Mouse (Mus musculus): ENCODE results near the gene Pacs1. TPM values are rescaled to one million over a fixed set of nuclear protein-coding genes. Genes with fewer than 3 reads are reported as not detected.

The Pacs1 gene
- polyA plus RNA-seq (2015; fragmentation: Nextera tagmentation; extraction: Ambion mirVana): 14.2 and 14.8 TPM in 2 replicates

DNA sequence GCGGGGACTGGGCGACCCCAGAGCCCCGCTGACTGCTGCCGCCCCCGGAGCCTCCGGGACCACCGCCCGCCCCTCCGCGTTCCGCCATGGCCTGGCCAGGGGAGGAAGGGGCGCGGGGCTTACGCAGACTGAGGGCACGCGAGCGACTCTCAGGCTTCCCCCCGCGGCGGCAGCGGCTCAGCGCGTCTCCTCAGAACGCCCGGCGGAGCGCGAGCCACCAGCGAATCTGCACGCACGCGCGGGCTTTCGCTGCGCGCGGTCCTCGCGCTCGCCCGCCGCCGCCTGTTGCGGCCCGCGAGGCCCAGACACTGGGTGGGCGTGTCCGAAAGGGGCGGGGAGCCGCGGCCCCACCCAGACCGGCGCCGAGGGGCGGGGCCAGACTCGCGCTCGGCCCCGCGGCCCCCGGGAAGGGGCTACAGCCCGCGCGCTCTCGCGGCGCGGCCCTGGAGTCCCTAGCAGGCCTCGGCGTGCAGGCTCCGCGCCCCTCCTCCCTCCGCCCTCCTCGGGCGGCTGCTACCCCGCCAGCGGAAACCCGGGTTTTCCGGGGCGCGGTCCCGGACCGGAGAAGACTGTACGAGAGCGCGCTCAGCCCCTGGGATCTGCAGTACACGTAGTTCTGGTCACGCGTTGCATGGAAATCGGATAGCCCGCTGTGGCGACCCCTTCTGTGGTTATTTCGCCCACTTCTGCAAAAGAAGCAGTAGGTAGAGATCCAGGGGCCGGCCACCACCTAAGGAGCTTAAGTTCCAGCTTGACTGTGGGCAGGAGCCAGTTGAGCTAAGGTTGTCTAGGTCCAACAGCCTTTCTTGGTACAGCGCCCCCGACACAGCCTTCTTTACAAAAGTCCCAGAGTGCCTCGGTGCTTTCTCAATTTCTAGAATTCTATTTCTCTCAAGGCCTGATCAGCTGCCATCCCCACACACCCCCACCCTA, at the start of gene Pacs1:
Gene Pacs1, minus strand, starts transcription at position 319 of the 933 bp plus-strand sequence.
- H3K4me1 ChIP-seq (replicated peaks; ENCODE audit: insufficient read depth, low read length): 0 out of 2 replicates have a peak, but pooled peaks cover 8% of the 10 kb centered on the region
- no peak; the same call in none of the 2 replicates for TF ChIP-seq CTCF (IDR thresholded peaks at IDR 0.05; ENCODE audit: low read depth)
- peak within 1 kb of the TSS; percentile 96 for H3K4me3 ChIP-seq (replicated peaks; ENCODE audit: low read depth, low read length)
- peak within 1 kb of the TSS; percentile 83 for H3K9ac ChIP-seq (ENCODE audit: low read depth, low read length)
- peaks cover 18% of the 10 kb centered on the region; the same call in 1 of the 2 replicates for H3K36me3 ChIP-seq (ENCODE audit: insufficient read depth, low read length)
- peak; percentile 93 for ATAC-seq (replicated peaks; ENCODE audit: low FRiP score, low read depth)
- H3K27ac ChIP-seq: peak within 1 kb of the TSS; percentile 91
- peak; percentile 92 for DNase-seq (ENCODE audit: low spot score)
- H3K4me2 ChIP-seq (ENCODE audit: low read length): peak within 1 kb of the TSS; percentile 93
- H3K9me3 ChIP-seq (replicated peaks; ENCODE audit: low read length): no peaks in the 10 kb centered on the region
- under 1% methylated on average over 69 of the region's 97 CpGs for WGBS
- H3K27me3 ChIP-seq (ENCODE audit: insufficient read depth, low read length): no peaks in the 10 kb centered on the region

DNA sequence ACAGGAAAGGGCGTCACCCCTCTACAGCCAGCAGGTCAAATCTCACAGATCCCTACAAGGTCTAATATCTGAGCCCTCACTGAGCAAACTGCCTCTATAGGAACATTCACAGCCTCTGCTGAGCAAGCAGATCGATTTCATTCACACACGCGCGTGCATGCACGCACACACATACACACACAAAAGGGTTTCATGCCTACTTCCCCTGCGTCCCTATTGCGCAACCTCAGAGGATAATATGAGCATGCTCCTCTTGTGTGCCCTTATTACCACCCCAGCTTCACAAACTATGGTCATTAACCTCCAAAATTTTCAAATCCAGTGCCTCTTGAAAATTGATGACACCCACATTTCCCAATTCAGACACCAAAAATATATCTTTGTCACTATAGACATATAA, 40.3 kb upstream of the Pacs1 start:
- Histone ChIP-seq H3K4me3 (replicated peaks; ENCODE audit: low read depth, low read length) (no peak overlapping the region), H3K4me2 (ENCODE audit: low read length) (no peak overlapping the region), H3K9me3 (replicated peaks; ENCODE audit: low read length) (no peaks in the 10 kb centered on the region), H3K36me3 (ENCODE audit: insufficient read depth, low read length) (no peaks in the 10 kb centered on the region), H3K27me3 (ENCODE audit: insufficient read depth, low read length) (no peaks in the 10 kb centered on the region), H3K4me1 (replicated peaks; ENCODE audit: insufficient read depth, low read length) (no peaks in the 10 kb centered on the region), H3K9ac (ENCODE audit: low read depth, low read length) (no peak overlapping the region), H3K27ac (no peak overlapping the region)
- DNase-seq (ENCODE audit: low spot score) (no peak), ATAC-seq (replicated peaks; ENCODE audit: low FRiP score, low read depth) (no peak)
- WGBS: 89% methylated on average over 8 of the region's 8 CpGs
- no peak for TF ChIP-seq CTCF (IDR thresholded peaks at IDR 0.05; ENCODE audit: low read depth)

DNA sequence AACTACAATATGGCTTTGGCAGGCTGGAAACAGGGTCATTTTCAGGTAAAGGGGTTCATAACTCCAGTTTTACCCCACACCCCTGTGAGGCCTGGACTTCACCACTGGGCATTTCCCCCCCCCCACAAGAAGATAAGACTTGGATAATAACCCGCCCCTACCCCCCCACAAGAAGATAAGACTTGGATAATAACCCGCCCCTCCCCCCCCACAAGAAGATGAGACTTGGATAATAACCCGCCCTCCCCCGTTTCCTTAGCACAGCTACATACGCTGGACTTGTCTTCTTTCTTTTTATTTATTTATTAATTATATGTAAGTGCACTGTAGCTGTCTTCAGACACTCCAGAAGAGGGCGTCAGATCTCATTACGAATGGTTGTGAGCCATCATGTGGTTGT, 36.1 kb upstream of the Pacs1 start:
- DNase-seq (ENCODE audit: low spot score): no peak
- 84% methylated on average over 7 of the region's 7 CpGs for WGBS
- no peak for ATAC-seq (replicated peaks; ENCODE audit: low FRiP score, low read depth)

DNA sequence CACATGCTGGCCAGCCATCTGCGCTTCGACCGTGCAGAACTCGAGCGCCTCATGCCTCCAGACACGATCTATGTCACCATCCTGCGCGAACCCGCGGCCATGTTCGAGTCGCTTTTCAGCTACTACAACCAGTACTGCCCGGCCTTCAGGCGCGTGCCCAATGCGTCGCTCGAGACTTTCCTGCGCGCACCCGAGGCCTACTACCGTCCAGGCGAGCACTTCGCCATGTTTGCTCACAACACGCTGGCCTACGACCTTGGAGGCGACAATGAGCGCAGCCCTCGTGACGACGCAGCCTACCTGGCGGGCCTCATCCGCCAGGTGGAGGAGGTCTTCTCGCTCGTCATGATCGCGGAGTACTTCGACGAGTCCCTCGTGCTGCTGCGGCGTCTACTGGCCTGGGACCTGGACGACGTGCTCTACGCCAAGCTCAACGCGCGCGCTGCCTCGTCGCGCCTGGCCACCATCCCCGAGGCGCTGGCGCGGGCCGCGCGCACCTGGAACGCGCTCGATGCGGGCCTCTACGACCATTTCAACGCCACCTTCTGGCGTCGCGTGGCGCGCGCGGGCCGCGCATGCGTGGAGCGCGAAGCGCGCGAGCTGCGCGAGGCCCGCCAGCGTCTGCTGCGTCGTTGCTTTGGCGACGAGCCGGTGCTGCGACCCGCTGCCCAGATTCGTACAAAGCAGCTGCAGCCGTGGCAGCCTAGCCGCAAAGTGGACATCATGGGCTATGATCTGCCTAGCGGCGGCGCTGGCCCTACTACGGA, 34.2 kb upstream of the Pacs1 start:
- 57% methylated on average over 98 of the region's 98 CpGs for WGBS
- no peak overlapping the region for H3K27ac ChIP-seq
- ATAC-seq (replicated peaks; ENCODE audit: low FRiP score, low read depth): 0 out of 2 replicates have a peak, but pooled peaks have one; percentile 25
- H3K4me2 ChIP-seq (ENCODE audit: low read length): peak overlapping the region; percentile 37
- no peaks in the 10 kb centered on the region for H3K36me3 ChIP-seq (ENCODE audit: insufficient read depth, low read length)
- no peaks in the 10 kb centered on the region for H3K9me3 ChIP-seq (replicated peaks; ENCODE audit: low read length)
- no peaks in the 10 kb centered on the region for H3K27me3 ChIP-seq (ENCODE audit: insufficient read depth, low read length)
- TF ChIP-seq CTCF (IDR thresholded peaks at IDR 0.05; ENCODE audit: low read depth): no peak
- no peak overlapping the region for H3K9ac ChIP-seq (ENCODE audit: low read depth, low read length)
- no peak overlapping the region for H3K4me3 ChIP-seq (replicated peaks; ENCODE audit: low read depth, low read length)
- DNase-seq (ENCODE audit: low spot score): no peak
- H3K4me1 ChIP-seq (replicated peaks; ENCODE audit: insufficient read depth, low read length): no peaks in the 10 kb centered on the region

More for the DNA sequence above, 36.1 kb upstream of the Pacs1 start:
- no peak overlapping the region for H3K9ac ChIP-seq (ENCODE audit: low read depth, low read length)
- H3K9me3 ChIP-seq (replicated peaks; ENCODE audit: low read length): no peaks in the 10 kb centered on the region
- no peak overlapping the region for H3K4me3 ChIP-seq (replicated peaks; ENCODE audit: low read depth, low read length)
- no peaks in the 10 kb centered on the region for H3K36me3 ChIP-seq (ENCODE audit: insufficient read depth, low read length)
- no peak overlapping the region for H3K4me2 ChIP-seq (ENCODE audit: low read length)
- no peaks in the 10 kb centered on the region for H3K4me1 ChIP-seq (replicated peaks; ENCODE audit: insufficient read depth, low read length)
- H3K27ac ChIP-seq: no peak overlapping the region
- H3K27me3 ChIP-seq (ENCODE audit: insufficient read depth, low read length): no peaks in the 10 kb centered on the region
- TF ChIP-seq CTCF (IDR thresholded peaks at IDR 0.05; ENCODE audit: low read depth): no peak

DNA sequence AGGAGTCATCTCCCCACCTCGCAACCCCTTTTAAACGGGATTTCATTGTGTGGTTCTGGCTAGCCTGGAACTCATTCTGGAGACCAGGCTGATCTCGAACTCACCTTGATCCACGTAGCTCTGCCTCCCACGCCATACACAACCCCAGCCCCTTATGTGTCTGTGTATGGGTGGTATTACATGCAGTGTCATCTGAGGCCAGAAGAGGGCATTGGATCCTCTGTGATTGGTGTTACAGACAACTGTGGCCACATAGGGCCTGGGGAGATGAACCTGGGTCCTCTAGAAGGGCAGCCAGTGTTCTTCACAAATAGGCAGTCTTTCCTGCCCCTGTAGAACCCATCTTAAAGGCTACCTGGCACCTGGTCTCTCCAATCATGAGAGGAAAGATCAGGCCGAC, 33.4 kb upstream of the Pacs1 start:
- Histone ChIP-seq H3K27me3 (ENCODE audit: insufficient read depth, low read length) (no peaks in the 10 kb centered on the region), H3K4me1 (replicated peaks; ENCODE audit: insufficient read depth, low read length) (no peaks in the 10 kb centered on the region), H3K36me3 (ENCODE audit: insufficient read depth, low read length) (no peaks in the 10 kb centered on the region), H3K9me3 (replicated peaks; ENCODE audit: low read length) (no peaks in the 10 kb centered on the region), H3K4me3 (replicated peaks; ENCODE audit: low read depth, low read length) (no peak overlapping the region), H3K27ac (no peak overlapping the region), H3K9ac (ENCODE audit: low read depth, low read length) (no peak overlapping the region), H3K4me2 (ENCODE audit: low read length) (no peak overlapping the region)
- ATAC-seq (replicated peaks; ENCODE audit: low FRiP score, low read depth): 0 out of 2 replicates have a peak, but pooled peaks have one; percentile 5
- peak; percentile 55 for TF ChIP-seq CTCF (IDR thresholded peaks at IDR 0.05; ENCODE audit: low read depth)
- DNase-seq (ENCODE audit: low spot score): peak; percentile 21
- WGBS: 82% methylated on average over 6 of the region's 6 CpGs

DNA sequence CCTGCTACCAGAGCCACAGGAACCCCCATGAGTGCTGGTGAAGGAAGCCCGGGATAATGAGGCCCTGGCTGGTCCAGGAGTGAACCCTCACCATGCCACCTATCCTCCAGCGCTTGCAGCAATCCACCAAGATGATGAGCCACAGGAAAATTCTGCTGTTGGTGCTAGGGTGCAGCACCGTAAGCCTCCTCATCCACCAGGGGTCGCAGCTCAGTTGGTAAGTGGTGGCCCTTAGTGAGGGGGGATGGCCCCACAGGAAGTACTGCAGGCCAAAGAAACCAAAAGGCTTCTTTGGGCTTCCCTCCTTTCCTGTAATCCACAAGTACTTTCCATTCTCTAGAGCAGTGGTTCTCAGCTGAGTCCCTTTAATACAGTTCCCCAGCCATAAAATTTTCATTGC, 29.5 kb upstream of the Pacs1 start:
- Histone ChIP-seq H3K9me3 (replicated peaks; ENCODE audit: low read length) (no peaks in the 10 kb centered on the region), H3K4me3 (replicated peaks; ENCODE audit: low read depth, low read length) (no peak overlapping the region), H3K4me1 (replicated peaks; ENCODE audit: insufficient read depth, low read length) (peaks cover 8% of the 10 kb centered on the region; the same call in 1 of the 2 replicates), H3K36me3 (ENCODE audit: insufficient read depth, low read length) (no peaks in the 10 kb centered on the region), H3K4me2 (ENCODE audit: low read length) (no peak overlapping the region), H3K27ac (no peak overlapping the region), H3K9ac (ENCODE audit: low read depth, low read length) (no peak overlapping the region), H3K27me3 (ENCODE audit: insufficient read depth, low read length) (no peaks in the 10 kb centered on the region)
- peak; percentile 82 for TF ChIP-seq CTCF (IDR thresholded peaks at IDR 0.05; ENCODE audit: low read depth)
- WGBS: 17% methylated on average over 4 of the region's 4 CpGs
- DNase-seq (ENCODE audit: low spot score) (peak; percentile 80), ATAC-seq (replicated peaks; ENCODE audit: low FRiP score, low read depth) (no peak)

Measured in kidney, postnatal 0 days (tissue).